Mouse (Mus musculus) spleen, adult 2 months (tissue): ENCODE data around the gene Tmem248.

Experiments
- CTCF ChIP-seq: fragments of 200-500 bp; IDR thresholded peaks from 2 replicates; pipeline ENCODE4 v1.5.1; 2011; ENCODE audit warnings: mild to moderate bottlenecking, inconsistent platforms; ENCODE audit not compliant: insufficient read depth, insufficient read length, insufficient replicate concordance; ENCODE audit errors: extremely low read depth
- POLR2A ChIP-seq: fragments of 200-500 bp; IDR thresholded peaks from 2 replicates; pipeline ENCODE4 v1.6.1; 2011; ENCODE audit warnings: low read depth, low read length, inconsistent platforms

DNA sequence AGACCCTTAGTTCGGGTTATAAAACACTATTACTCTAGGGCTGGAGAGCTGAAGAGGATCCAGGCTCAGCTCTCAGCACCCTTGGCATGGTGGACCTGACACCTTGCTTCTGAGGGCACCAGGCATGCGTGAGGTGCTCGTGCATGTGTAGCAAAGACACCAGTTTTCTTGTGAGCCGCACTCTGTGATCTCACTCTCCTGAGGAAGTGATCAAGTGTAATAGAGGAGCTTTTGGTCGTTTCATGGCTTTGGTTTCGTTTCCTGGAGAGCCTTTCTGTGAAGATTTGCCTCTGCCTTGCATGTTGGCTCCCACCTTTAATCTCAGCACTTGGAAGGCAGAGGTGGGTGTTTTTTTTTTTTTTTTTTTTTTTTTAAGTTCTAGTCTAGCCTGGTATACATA, 12.3 kb upstream of the Tmem248 start:
- TF ChIP-seq CTCF (no peak), POLR2A (no peak)
